ENCODE assay signal across 25 mouse cellular contexts in the genomic region with DNA sequence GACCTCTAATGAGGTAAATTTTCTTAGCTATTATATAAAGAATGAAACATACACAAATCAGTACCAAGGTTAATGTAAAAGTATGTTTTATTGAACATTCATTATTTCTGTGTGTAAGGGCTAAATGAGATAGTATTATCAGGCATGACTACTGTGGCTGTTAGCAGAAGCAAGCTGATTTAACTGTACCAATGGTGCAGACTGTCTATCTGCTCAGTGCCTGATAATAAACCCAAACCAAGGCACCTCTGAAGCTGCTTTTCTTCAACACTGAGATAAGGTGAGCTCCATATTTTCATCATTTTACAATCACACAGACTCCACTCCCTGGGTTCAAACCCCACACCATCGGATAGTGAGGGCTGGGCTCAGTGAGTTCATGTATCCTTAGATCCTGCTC. TPM values are rescaled to one million over a fixed set of nuclear protein-coding genes. Genes with fewer than 3 reads are reported as not detected.
DNase-seq lines count a peak whose midpoint lies in the region; ATAC-seq and TF ChIP-seq lines count a peak whose summit lies in the region.
"Had no signal": no experiment of that assay in that cellular context is flagged by ENCODE, and none has a peak within 500 bp of the region (broad histone marks: within the 10 kb centered on the region; RNA-seq: fewer than 3 reads in every experiment).

No protein-coding gene starts in this region.

- no peaks in the 10 kb centered on the region for H3K27me3 ChIP-seq in heart, embryonic 10.5 days (ENCODE audit: insufficient read depth, poor library complexity, severe bottlenecking)
- H3K27me3 ChIP-seq in liver, embryonic 12.5 days (replicated peaks) = peaks cover 9% of the 10 kb centered on the region; the same call in 1 of the 2 replicates
- no peaks in the 10 kb centered on the region for H3K27me3 ChIP-seq in liver, embryonic 15.5 days
- H3K27me3 ChIP-seq in lung, postnatal 0 days (replicated peaks; ENCODE audit: insufficient read depth, low read length) = no peaks in the 10 kb centered on the region
- H3K27me3 ChIP-seq: embryonic facial prominence, embryonic 13.5 days; forebrain, embryonic 12.5 days; forebrain, embryonic 15.5 days had no signal

- H3K9ac ChIP-seq in liver, embryonic 12.5 days = no peak overlapping the region
- H3K9ac ChIP-seq in liver, embryonic 15.5 days = no peak overlapping the region
- H3K9ac ChIP-seq in lung, postnatal 0 days (replicated peaks; ENCODE audit: low read depth) = no peak overlapping the region
- H3K9ac ChIP-seq: embryonic facial prominence, embryonic 13.5 days; forebrain, embryonic 12.5 days; forebrain, embryonic 15.5 days; hindbrain, embryonic 14.5 days had no signal

- H3K36me3 ChIP-seq in heart, embryonic 10.5 days = peaks cover 21% of the 10 kb centered on the region; the same call in 1 of the 2 replicates
- no peaks in the 10 kb centered on the region for H3K36me3 ChIP-seq in liver, embryonic 12.5 days
- no peaks in the 10 kb centered on the region for H3K36me3 ChIP-seq in liver, embryonic 15.5 days (replicated peaks)
- H3K36me3 ChIP-seq in lung, postnatal 0 days (ENCODE audit: insufficient read depth, low read length) = 0 out of 2 replicates have a peak, but pooled peaks cover 4% of the 10 kb centered on the region
- H3K36me3 ChIP-seq: embryonic facial prominence, embryonic 10.5 days; embryonic facial prominence, embryonic 13.5 days; forebrain, embryonic 12.5 days; forebrain, embryonic 15.5 days had no signal

- TF ChIP-seq CTCF in lung, postnatal 0 days (IDR thresholded peaks at IDR 0.05) = no peak

- no peak overlapping the region for H3K4me3 ChIP-seq in heart, embryonic 10.5 days
- H3K4me3 ChIP-seq in liver, embryonic 12.5 days = no peak overlapping the region
- no peak overlapping the region for H3K4me3 ChIP-seq in liver, embryonic 15.5 days (replicated peaks)
- no peak overlapping the region for H3K4me3 ChIP-seq in lung, postnatal 0 days (ENCODE audit: low read depth, low read length)
- H3K4me3 ChIP-seq: embryonic facial prominence, embryonic 10.5 days; embryonic facial prominence, embryonic 13.5 days; erythroblast, embryonic 14.5 days; forebrain, embryonic 12.5 days; forebrain, embryonic 15.5 days; heart, adult 2 months had no signal

- no peak overlapping the region for H3K27ac ChIP-seq in heart, embryonic 10.5 days
- H3K27ac ChIP-seq in liver, embryonic 12.5 days = no peak overlapping the region
- H3K27ac ChIP-seq in liver, embryonic 15.5 days (replicated peaks) = no peak overlapping the region
- H3K27ac ChIP-seq in lung, postnatal 0 days (ENCODE audit: low read length) = no peak overlapping the region
- H3K27ac ChIP-seq: embryonic facial prominence, embryonic 10.5 days; embryonic facial prominence, embryonic 13.5 days; forebrain, embryonic 12.5 days; forebrain, embryonic 15.5 days; heart, adult 2 months; hindbrain, embryonic 14.5 days; hindbrain, postnatal 0 days had no signal

- no peaks in the 10 kb centered on the region for H3K9me3 ChIP-seq in heart, embryonic 10.5 days
- no peaks in the 10 kb centered on the region for H3K9me3 ChIP-seq in liver, embryonic 12.5 days (replicated peaks)
- H3K9me3 ChIP-seq in liver, embryonic 15.5 days (replicated peaks) = no peaks in the 10 kb centered on the region
- no peaks in the 10 kb centered on the region for H3K9me3 ChIP-seq in lung, postnatal 0 days (ENCODE audit: low read length)
- H3K9me3 ChIP-seq: embryonic facial prominence, embryonic 10.5 days; embryonic facial prominence, embryonic 13.5 days; forebrain, embryonic 12.5 days; forebrain, embryonic 15.5 days had no signal

- no peaks in the 10 kb centered on the region for H3K4me1 ChIP-seq in heart, embryonic 10.5 days
- peaks cover 6% of the 10 kb centered on the region; the same call in 1 of the 2 replicates for H3K4me1 ChIP-seq in liver, embryonic 12.5 days
- peaks cover 7% of the 10 kb centered on the region for H3K4me1 ChIP-seq in liver, embryonic 15.5 days (replicated peaks)
- no peaks in the 10 kb centered on the region for H3K4me1 ChIP-seq in lung, postnatal 0 days (ENCODE audit: insufficient read depth, low read depth, low read length)
- H3K4me1 ChIP-seq: embryonic facial prominence, embryonic 10.5 days; embryonic facial prominence, embryonic 13.5 days; forebrain, embryonic 12.5 days; forebrain, embryonic 15.5 days had no signal

- no peak for TF ChIP-seq EP300 in lung, postnatal 0 days (IDR thresholded peaks at IDR 0.05)

- ATAC-seq in liver, embryonic 12.5 days = peak; percentile 85
- peak; percentile 67 for ATAC-seq in liver, embryonic 15.5 days (ENCODE audit: insufficient read depth)
- ATAC-seq in megakaryocyte progenitor cell, adult 5-6 weeks (replicated peaks; ENCODE audit: poor library complexity) = peak; percentile 90
- ATAC-seq in lung, postnatal 0 days = no peak
- ATAC-seq: forebrain, embryonic 15.5 days; hindbrain, postnatal 0 days; Patski had no signal

- H3K4me2 ChIP-seq in liver, embryonic 12.5 days = no peak overlapping the region
- H3K4me2 ChIP-seq in liver, embryonic 15.5 days = no peak overlapping the region
- H3K4me2 ChIP-seq in lung, postnatal 0 days (replicated peaks; ENCODE audit: low read depth, low read length) = no peak overlapping the region
- H3K4me2 ChIP-seq: embryonic facial prominence, embryonic 13.5 days; forebrain, embryonic 12.5 days; forebrain, embryonic 15.5 days; heart, embryonic 11.5 days; hindbrain, embryonic 14.5 days had no signal

- peak; percentile 48 for DNase-seq in heart, adult 11 months
- no peak for DNase-seq in heart, embryonic 10.5 days (ENCODE audit: low spot score)
- no peak for DNase-seq in lung, postnatal 0 days (ENCODE audit: low spot score)
- DNase-seq in thymus, adult 18-20 months = no peak
- no peak for DNase-seq in adrenal gland, postnatal 25 days
- DNase-seq: adrenal gland, postnatal 10 days; cerebellum, adult 11 months; cerebellum, adult 2 months; cerebellum, adult 9-11 months; cerebellum, postnatal 25 days; embryo, embryonic 11 days; gastrocnemius, postnatal 25 days; heart, adult 2 months had no signal

- 91% methylated on average over 1 of the region's 1 CpGs for whole genome bisulfite sequencing in heart, embryonic 10.5 days
- 54% methylated on average over 1 of the region's 1 CpGs for WGBS in liver, embryonic 12.5 days (ENCODE audit: insufficient replicate concordance)
- WGBS in liver, embryonic 15.5 days (ENCODE audit: insufficient replicate concordance) = 33% methylated on average over 1 of the region's 1 CpGs
- WGBS in lung, postnatal 0 days = 96% methylated on average over 1 of the region's 1 CpGs

RNA-seq across cellular contexts. Expression of gene Card6, which starts 11.0 kb away (rescaled TPM):
- 1.5 and 2.3 TPM in 2 replicates for polyA plus RNA-seq in heart, embryonic 10.5 days (2016; fragmentation: Nextera tagmentation; extraction: Ambion mirVana)
- 0.85 and 1.0 TPM in 2 replicates for polyA plus RNA-seq in liver, embryonic 12.5 days (2016; fragmentation: Nextera tagmentation; extraction: Ambion mirVana)
- 1.2 and 1.6 TPM in 2 replicates for polyA plus RNA-seq in liver, embryonic 15.5 days (2015; fragmentation: Nextera tagmentation; extraction: Ambion mirVana)
- total RNA-seq in megakaryocyte progenitor cell, adult 5-6 weeks (2015) = 0.66 and 0.77 TPM in 2 replicates
- total RNA-seq in megakaryocyte progenitor cell, adult 5-6 weeks (2017) = 0.04 and 0.41 TPM in 2 replicates
- polyA plus RNA-seq in lung, postnatal 0 days (2015; fragmentation: Nextera tagmentation; extraction: Ambion mirVana) = 2.1 and 2.7 TPM in 2 replicates
- 7.9 and 11.4 TPM in 2 replicates for total RNA-seq in adrenal gland, postnatal 25 days (2021)

RNA-seq across cellular contexts. Expression of gene Rpl37, which starts 19.1 kb away (rescaled TPM):
- polyA plus RNA-seq in heart, embryonic 10.5 days (2016; fragmentation: Nextera tagmentation; extraction: Ambion mirVana) = 366 and 403 TPM in 2 replicates
- polyA plus RNA-seq in liver, embryonic 12.5 days (2016; fragmentation: Nextera tagmentation; extraction: Ambion mirVana) = 532 and 540 TPM in 2 replicates
- 195 and 292 TPM in 2 replicates for polyA plus RNA-seq in liver, embryonic 15.5 days (2015; fragmentation: Nextera tagmentation; extraction: Ambion mirVana)
- 1,416 and 1,430 TPM in 2 replicates for total RNA-seq in megakaryocyte progenitor cell, adult 5-6 weeks (2015)
- total RNA-seq in megakaryocyte progenitor cell, adult 5-6 weeks (2017) = 1,966 and 2,167 TPM in 2 replicates
- polyA plus RNA-seq in lung, postnatal 0 days (2015; fragmentation: Nextera tagmentation; extraction: Ambion mirVana) = 559 and 573 TPM in 2 replicates
- 360 and 420 TPM in 2 replicates for total RNA-seq in adrenal gland, postnatal 25 days (2021)

RNA-seq across cellular contexts. Expression of gene C7, which starts 33.8 kb away (rescaled TPM):
- 0.09 and 0.11 TPM in 2 replicates for polyA plus RNA-seq in heart, embryonic 10.5 days (2016; fragmentation: Nextera tagmentation; extraction: Ambion mirVana)
- polyA plus RNA-seq in liver, embryonic 12.5 days (2016; fragmentation: Nextera tagmentation; extraction: Ambion mirVana) = not detected in 2 replicates
- not detected in 2 replicates for polyA plus RNA-seq in liver, embryonic 15.5 days (2015; fragmentation: Nextera tagmentation; extraction: Ambion mirVana)
- total RNA-seq in megakaryocyte progenitor cell, adult 5-6 weeks (2015) = not detected in 2 replicates
- total RNA-seq in megakaryocyte progenitor cell, adult 5-6 weeks (2017) = not detected in 2 replicates
- 2.3 and 4.5 TPM in 2 replicates for polyA plus RNA-seq in lung, postnatal 0 days (2015; fragmentation: Nextera tagmentation; extraction: Ambion mirVana)
- total RNA-seq in adrenal gland, postnatal 25 days (2021) = 9.4 and 9.5 TPM in 2 replicates
- polyA plus RNA-seq: embryonic facial prominence, embryonic 13.5 days; erythroblast, embryonic 14.5 days; forebrain, embryonic 12.5 days; Patski had no signal

RNA-seq across cellular contexts. Expression of gene Prkaa1, which starts 46.3 kb away (rescaled TPM):
- polyA plus RNA-seq in heart, embryonic 10.5 days (2016; fragmentation: Nextera tagmentation; extraction: Ambion mirVana) = 21.1 and 22.7 TPM in 2 replicates
- polyA plus RNA-seq in liver, embryonic 12.5 days (2016; fragmentation: Nextera tagmentation; extraction: Ambion mirVana) = 21.3 and 22.3 TPM in 2 replicates
- polyA plus RNA-seq in liver, embryonic 15.5 days (2015; fragmentation: Nextera tagmentation; extraction: Ambion mirVana) = 11.4 and 12.2 TPM in 2 replicates
- total RNA-seq in megakaryocyte progenitor cell, adult 5-6 weeks (2015) = 35.6 and 38.4 TPM in 2 replicates
- total RNA-seq in megakaryocyte progenitor cell, adult 5-6 weeks (2017) = 23.5 and 23.7 TPM in 2 replicates
- 13.3 and 14.1 TPM in 2 replicates for polyA plus RNA-seq in lung, postnatal 0 days (2015; fragmentation: Nextera tagmentation; extraction: Ambion mirVana)
- total RNA-seq in adrenal gland, postnatal 25 days (2021) = 35.7 and 42.2 TPM in 2 replicates
